Mouse (Mus musculus): ENCODE measurements at regions not wholly inside any gene's neighbourhood (a gene's known extent, or its start where the extent isn't known, plus 50 kb on each side); places are given as distances from the start of the nearest gene placed in this dataset.

- TF ChIP-seq POLR2A (IDR thresholded peaks at IDR 0.05; ENCODE audit: insufficient read depth, low read depth, low read length): no peak
- TF ChIP-seq CTCF (IDR thresholded peaks at IDR 0.05): no peak
Measured at GRCm38 (mm10) chrX:42359381-42360172, 129.9 kb upstream of the Tex13c2 start.

Data from heart, adult 2 months (tissue).